Mouse (Mus musculus) urinary bladder, postnatal 25 days (tissue): ENCODE data around the gene Rgs14.

Experiments
- DNase-seq: peaks from one replicate; pipeline ENCODE4 v3.0.0; 2022; ENCODE audit warnings: low spot score

Rgs14 gene

GRCm38 (mm10) chr13:55346745-55347144 is 22.8 kb upstream of the Rgs14 start:
- no peak for DNase-seq

- DNase-seq = no peak
Measured at GRCm38 (mm10) chr13:55361145-55361544, 8.4 kb upstream of the Rgs14 start.

DNA sequence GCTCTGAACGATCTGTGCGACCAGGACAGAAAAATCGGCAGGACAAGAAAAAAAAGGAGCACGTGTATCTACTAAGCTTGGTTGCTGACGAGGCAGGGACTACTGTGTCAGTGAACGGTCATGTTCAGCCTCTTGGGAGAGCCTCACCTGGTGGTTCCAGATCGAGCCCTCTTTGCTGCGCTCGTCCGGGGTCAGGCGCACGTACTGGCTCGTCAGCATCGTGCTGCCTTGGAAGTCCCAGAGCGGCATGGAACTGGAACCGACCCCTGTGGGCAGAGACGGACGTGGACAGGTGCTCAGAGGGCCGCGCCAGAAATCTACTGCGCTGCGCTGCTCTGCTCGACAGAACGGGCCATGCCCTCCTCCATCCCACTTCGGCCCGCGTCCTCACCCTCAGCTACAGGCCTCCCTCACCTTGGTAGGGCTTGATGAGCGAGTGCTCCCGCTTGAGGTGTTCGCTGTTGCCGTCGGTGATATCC is 7.5 kb upstream of the Rgs14 start:
- no peak for DNase-seq

DNA sequence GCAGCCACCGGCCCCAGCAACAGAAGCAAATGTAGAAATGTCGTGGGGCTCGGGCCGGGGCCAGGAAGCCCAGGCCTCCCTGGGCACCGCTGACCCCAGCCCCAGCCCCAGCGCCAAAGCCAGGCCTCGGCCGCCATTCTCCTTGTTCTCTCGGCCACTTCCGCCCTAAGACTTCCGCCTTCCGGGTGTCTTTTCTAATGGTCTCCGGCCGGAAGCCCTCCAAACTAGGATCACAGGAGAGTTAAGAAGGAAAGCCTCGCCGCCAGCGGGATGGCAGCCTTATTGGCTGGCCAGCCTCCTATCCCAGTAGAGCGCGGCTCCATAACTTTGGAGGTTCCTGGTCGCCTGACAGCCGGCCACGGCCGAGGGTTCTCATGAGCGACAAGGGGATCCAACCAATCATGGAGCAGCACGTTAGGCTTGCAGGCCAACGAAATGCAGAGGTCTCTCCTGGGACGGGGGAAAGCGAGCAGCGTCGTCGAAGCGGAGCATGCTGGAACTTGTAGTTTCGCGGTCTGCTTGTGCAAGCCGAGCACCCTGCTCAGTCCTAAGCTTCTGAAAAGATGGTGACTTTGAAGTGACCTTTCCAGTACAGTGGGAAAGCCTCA is 7.0 kb upstream of the Rgs14 start, which contains the start of gene Lman2:
Gene Lman2 (minus strand): TSS at position 331 of the 608 bp plus-strand sequence.
- DNase-seq = peak; percentile 83

- DNase-seq = no peak
Measured at GRCm38 (mm10) chr13:55368401-55368800, 1.1 kb upstream of the Rgs14 start.

GRCm38 (mm10) chr13:55370234-55370633 is 702 bp downstream of the Rgs14 start:
- no peak for DNase-seq

DNA sequence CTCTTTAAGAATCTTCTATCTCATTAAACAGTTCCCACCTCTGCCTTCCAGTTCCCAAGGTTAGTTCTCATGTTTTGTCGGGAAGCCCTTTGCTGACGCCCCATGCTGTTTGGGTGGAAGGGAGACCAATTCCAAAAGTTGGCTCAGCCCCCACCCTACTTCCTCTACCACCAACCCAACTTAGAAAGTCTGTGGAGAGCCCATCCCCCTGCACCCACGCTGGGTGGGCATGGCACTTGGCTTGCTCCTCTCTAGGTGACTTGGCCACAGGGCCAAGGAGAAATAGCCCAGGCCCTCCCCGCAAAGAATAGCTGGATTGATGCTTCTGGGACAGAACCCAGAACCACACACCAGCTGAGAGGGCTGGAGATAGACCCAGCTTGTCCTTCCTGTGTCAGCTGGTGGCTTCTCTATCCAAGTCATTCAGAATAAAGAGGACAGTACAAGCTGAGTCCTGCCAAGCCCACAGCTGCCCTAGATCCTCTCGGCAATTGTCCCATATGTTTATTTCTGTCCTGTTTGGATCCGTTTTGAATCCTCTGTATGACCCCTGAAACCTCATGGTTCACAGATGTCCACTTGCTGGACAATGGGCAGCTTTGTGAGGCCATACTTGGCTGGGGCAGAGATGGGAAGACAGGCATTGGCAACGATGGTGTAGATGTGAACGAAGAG is 1.6 kb downstream of the Rgs14 start:
- no peak for DNase-seq

- DNase-seq = no peak
Measured at GRCm38 (mm10) chr13:55371740-55372139, 2.2 kb downstream of the Rgs14 start.

GRCm38 (mm10) chr13:55374206-55374924 is 4.8 kb downstream of the Rgs14 start:
- no peak for DNase-seq

DNA sequence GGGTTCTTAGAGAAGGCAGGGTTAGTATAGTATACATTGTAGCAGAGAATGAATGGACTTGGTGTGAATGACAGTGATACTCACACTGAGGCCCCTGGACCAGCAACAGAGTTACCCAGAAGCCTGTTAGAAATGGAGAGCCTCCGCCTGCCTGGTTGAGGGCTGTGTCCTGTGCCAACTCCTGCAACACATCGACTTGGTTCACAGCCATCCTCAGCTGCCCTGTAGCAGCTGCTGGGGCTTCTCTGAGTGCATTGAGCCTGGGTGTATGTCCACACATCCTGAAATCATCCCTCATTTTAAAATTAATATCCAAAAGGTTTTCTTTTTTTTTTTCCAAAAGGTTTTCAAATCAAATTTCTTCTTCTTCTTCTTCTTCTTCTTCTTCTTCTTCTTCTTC is 6.3 kb downstream of the Rgs14 start:
- no peak for DNase-seq

GRCm38 (mm10) chr13:55378907-55379580 is 9.5 kb downstream of the Rgs14 start:
- DNase-seq = no peak

DNA sequence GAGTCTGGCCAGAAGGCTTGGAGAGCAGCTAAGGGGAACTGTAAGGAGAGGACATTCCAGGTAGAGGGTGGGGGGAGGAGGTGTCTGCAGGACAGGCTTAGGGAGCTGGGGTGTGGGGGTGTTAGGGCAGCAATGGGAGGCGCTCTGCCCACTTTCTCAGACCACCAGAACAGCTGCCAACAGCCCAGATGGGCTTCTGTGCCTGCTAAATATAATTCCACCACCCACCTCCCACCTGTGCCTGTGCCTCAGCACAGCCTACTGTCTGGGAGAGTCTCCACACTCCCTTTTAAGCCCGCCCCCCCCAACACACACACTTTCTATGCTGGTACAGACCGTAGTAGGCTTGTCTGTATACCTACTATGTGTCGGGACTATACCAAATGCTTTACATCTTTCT is 12.3 kb downstream of the Rgs14 start:
- DNase-seq = no peak

DNA sequence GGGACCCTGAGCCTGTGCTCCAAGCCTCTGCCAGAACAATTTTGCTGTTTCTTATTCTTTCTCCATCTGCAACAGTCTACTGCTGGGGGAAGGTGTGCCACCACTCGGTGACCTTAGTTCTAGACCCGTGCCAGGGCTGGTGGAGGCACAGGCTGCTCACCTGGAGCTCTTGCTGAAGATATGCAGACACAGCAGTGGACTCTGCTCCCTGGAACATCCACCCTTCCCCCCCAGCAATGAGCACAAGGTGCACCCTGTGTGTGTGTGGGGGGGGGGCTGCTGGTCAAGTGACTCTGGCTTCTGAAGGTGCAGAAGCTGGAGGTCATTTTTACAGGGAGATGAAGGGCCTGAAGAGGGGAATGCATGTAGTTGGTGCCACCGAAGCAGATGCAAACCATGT is 21.1 kb downstream of the Rgs14 start:
- DNase-seq = no peak

GRCm38 (mm10) chr13:55391626-55392029 is 22.1 kb downstream of the Rgs14 start:
- no peak for DNase-seq

GRCm38 (mm10) chr13:55392933-55393332 is 23.4 kb downstream of the Rgs14 start:
- no peak for DNase-seq

- DNase-seq = no peak
Measured at GRCm38 (mm10) chr13:55398088-55398487, 28.6 kb downstream of the Rgs14 start, which contains the start of gene Slc34a1. Slc34a1 (plus strand) TSS chr13:55398187.

GRCm38 (mm10) chr13:55399300-55400038 is 29.9 kb downstream of the Rgs14 start:
- no peak for DNase-seq

DNA sequence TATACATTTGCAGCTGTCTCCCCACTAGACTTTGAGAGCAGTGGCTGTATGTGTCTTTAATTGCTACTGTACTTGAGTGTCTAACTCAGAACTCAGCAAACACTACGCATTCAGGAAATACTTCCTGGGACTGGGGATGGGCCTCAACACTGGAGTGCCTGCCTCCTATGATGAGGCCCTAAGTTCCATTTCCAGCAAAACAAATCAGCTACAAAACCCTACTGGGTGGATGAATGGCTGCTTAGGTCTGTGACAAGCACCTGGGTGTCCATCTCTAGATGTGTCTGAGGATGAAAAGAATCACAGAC is 30.5 kb downstream of the Rgs14 start:
- no peak for DNase-seq

DNA sequence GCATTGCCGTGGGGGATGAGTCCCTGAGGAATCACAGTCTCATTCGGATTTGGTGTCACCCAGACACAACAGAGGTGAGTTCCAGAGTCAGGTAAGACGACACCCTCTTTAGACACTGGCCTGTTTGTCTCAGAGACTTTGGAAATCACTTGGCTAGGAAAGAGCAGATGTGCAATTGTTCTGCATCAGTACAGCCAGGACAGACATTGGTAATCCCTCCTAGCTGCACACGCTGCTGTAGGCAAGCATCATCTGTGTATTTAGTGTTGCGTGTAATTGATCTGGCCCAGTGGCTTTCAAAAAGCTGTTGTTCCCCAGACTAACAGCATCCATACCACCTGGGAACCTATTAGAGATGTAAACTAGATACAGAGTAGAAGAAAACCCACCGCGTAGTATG is 33.7 kb downstream of the Rgs14 start:
- no peak for DNase-seq

- peak; percentile 19 for DNase-seq
Measured at GRCm38 (mm10) chr13:55403935-55404852, 34.7 kb downstream of the Rgs14 start.
